Mouse (Mus musculus): ENCODE measurements at regions not wholly inside any gene's neighbourhood (a gene's known extent, or its start where the extent isn't known, plus 50 kb on each side); places are given as distances from the start of the nearest gene placed in this dataset.

DNA sequence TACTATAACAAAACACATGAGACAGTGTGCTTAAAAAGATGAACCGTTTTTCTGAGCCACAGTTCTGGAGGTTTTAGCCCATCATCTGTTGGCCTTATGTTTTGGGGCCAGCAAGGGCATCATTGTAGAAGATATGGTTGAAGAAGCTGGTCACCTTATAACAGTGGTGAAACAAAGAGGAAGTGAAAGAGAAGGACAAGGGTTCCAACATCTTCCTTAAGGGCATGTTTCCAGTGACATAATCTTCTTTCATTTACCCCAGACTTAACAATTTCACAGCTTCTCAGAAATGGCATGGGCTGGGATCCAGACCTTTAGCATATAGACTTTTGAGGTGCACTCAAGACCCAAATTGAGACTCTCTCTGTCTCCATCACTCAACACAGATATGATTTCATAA lies 259.5 kb downstream of the 1700064H15Rik start:
- no peak for DNase-seq (ENCODE audit: low read depth, low spot score)

DNA sequence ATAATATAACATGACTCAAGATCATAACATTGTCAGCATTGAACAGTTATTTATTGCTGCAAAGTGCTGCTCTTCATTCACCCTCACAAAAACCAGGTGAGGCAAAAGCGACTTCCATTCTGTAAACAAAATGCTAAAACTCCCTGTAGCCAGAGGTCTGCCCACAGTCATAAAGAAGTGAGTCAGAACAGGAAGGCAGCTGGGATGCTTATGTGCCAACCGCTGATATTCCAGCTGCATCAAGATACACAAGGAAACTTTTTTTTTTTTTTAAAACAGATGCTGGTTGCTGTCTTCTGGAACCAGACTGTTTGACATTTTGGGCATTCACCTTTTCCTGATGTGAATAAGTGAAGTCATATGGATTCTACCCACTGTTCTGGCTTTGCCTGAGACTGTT lies 260.7 kb downstream of the 1700064H15Rik start:
- DNase-seq (ENCODE audit: low read depth, low spot score): no peak
